Mouse (Mus musculus): ENCODE data around the gene Ddx21. TPM values are rescaled to one million over a fixed set of nuclear protein-coding genes. Genes with fewer than 3 reads are reported as not detected.
"Not testable (repeated sequence)": the region's sequence is repeated elsewhere in the genome, so short reads cannot be mapped to it uniquely, and the experiment has no call there.

Gene Ddx21
- polyA plus RNA-seq, 1 experiment from 2014 or later, result 8.2 TPM

DNA sequence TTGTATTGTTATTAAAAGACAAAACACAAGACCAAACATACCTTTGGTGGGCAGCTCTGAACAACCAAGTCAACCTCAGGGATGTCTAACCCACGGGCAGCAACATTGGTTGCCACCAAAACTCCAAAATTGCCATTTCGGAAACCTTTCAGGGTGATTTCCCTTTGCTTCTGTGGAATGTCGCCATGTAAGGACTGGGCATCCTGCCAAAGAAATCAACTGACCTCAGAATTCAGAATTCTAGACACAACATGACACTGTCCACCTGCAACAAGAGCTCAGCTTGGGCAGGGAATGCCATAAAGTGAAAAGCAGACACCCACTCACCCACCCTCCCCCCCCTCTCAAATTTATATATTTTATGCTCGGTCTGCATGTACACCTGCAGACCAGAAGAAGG lies 13.5 kb downstream of the Ddx21 start:
- Histone ChIP-seq H3K27ac (ENCODE audit: low read length) (no peak overlapping the region), H3K4me2 (replicated peaks; ENCODE audit: low read depth, low read length) (no peak overlapping the region), H3K27me3 (replicated peaks; ENCODE audit: insufficient read depth, low read length) (no peaks in the 10 kb centered on the region), H3K9ac (replicated peaks; ENCODE audit: low read depth) (no peak overlapping the region), H3K9me3 (ENCODE audit: low read length) (no peaks in the 10 kb centered on the region), H3K4me3 (ENCODE audit: low read depth, low read length) (no peak overlapping the region), H3K4me1 (ENCODE audit: insufficient read depth, low read depth, low read length) (no peaks in the 10 kb centered on the region), H3K36me3 (ENCODE audit: insufficient read depth, low read length) (peaks cover 36% of the 10 kb centered on the region)
- ATAC-seq, result no peak
- no peak for DNase-seq (ENCODE audit: low spot score)
- WGBS, result 64% methylated on average over 4 of the region's 4 CpGs
- TF ChIP-seq CTCF (IDR thresholded peaks at IDR 0.05), result no peak
- TF ChIP-seq EP300 (IDR thresholded peaks at IDR 0.05), result no peak

DNA sequence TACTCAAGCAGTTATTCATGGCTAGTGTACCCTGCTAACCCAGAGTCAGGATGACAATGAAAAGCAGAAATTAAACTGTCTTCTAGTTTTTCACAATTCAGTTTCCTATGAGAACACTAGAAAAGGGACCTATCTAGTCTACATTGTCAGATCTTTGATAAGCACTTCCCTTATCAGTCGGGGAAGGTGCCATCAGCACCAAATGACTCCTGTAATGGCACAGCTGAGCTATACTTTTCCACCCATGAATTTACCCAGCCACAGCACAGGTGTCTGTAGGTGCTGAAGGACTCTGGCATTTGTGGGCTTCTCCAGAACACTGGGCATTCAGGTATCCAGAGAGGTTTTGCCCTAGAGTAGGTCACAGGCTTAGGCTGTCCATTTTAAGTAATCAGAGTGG lies 18.8 kb downstream of the Ddx21 start:
- DNase-seq (ENCODE audit: low spot score) (no peak), ATAC-seq (no peak)
- no peak for TF ChIP-seq CTCF (IDR thresholded peaks at IDR 0.05)
- no peak for TF ChIP-seq EP300 (IDR thresholded peaks at IDR 0.05)
- Histone ChIP-seq H3K4me3 (ENCODE audit: low read depth, low read length) (no peak overlapping the region), H3K36me3 (ENCODE audit: insufficient read depth, low read length) (peaks cover 45% of the 10 kb centered on the region), H3K9me3 (ENCODE audit: low read length) (no peaks in the 10 kb centered on the region), H3K4me1 (ENCODE audit: insufficient read depth, low read depth, low read length) (no peaks in the 10 kb centered on the region; the same call in 1 of the 2 replicates), H3K9ac (replicated peaks; ENCODE audit: low read depth) (no peak overlapping the region), H3K27me3 (replicated peaks; ENCODE audit: insufficient read depth, low read length) (no peaks in the 10 kb centered on the region), H3K4me2 (replicated peaks; ENCODE audit: low read depth, low read length) (no peak overlapping the region), H3K27ac (ENCODE audit: low read length) (no peak overlapping the region)
- 76% methylated on average over 1 of the region's 1 CpGs for WGBS

DNA sequence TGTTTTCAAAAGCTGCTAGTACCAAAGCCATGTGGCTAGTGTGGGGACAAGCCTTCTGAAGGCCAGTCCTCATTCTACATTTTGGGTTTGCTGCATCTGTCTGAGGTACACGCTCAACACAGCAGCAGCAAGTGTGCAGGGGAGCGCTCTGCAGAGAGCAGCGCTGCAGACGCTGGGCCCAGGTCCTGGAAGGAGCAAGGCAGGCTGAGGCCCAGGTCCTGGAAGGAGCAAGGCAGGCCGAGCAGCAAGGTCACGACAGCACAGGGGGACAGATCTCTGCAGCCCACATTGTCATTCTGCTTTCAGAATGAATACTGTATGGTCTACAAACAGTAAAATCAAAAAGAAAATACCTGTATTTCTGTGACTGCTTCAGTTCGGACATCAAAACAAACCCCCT lies 19.4 kb downstream of the Ddx21 start:
- Histone ChIP-seq H3K4me1 (ENCODE audit: insufficient read depth, low read depth, low read length) (peaks cover under 1% of the 10 kb centered on the region; the same call in 1 of the 2 replicates), H3K9me3 (ENCODE audit: low read length) (no peaks in the 10 kb centered on the region), H3K4me2 (replicated peaks; ENCODE audit: low read depth, low read length) (no peak overlapping the region), H3K9ac (replicated peaks; ENCODE audit: low read depth) (no peak overlapping the region), H3K36me3 (ENCODE audit: insufficient read depth, low read length) (peaks cover 41% of the 10 kb centered on the region), H3K27me3 (replicated peaks; ENCODE audit: insufficient read depth, low read length) (no peaks in the 10 kb centered on the region), H3K4me3 (ENCODE audit: low read depth, low read length) (no peak overlapping the region), H3K27ac (ENCODE audit: low read length) (no peak overlapping the region)
- DNase-seq (ENCODE audit: low spot score) (no peak), ATAC-seq (no peak)
- 77% methylated on average over 7 of the region's 7 CpGs for WGBS
- TF ChIP-seq CTCF (IDR thresholded peaks at IDR 0.05) (no peak), EP300 (IDR thresholded peaks at IDR 0.05) (no peak)

DNA sequence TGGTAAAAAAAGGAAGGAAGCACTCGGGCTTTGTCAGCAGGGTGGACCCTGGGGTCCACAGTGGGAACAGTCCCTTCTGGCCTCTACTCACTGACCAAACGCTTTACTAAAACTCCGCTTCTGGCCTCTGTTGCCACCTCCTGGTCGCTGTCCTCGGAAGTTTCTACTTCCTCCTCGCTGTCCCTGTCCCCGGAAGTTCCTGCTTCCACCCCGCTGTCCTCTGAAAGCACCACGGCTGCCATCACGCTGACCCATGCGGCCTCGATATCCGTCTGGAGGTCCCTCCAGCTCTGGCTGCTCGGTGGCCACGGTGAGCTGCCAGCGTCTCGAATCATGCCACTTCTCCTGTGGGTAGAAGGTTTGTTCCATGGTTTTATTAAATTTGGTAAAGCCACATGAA lies 19.8 kb downstream of the Ddx21 start:
- DNase-seq (ENCODE audit: low spot score) (no peak), ATAC-seq (no peak)
- Histone ChIP-seq H3K9ac (replicated peaks; ENCODE audit: low read depth) (no peak overlapping the region), H3K27ac (ENCODE audit: low read length) (no peak overlapping the region), H3K27me3 (replicated peaks; ENCODE audit: insufficient read depth, low read length) (no peaks in the 10 kb centered on the region), H3K9me3 (ENCODE audit: low read length) (no peaks in the 10 kb centered on the region), H3K36me3 (ENCODE audit: insufficient read depth, low read length) (peaks cover 37% of the 10 kb centered on the region), H3K4me2 (replicated peaks; ENCODE audit: low read depth, low read length) (no peak overlapping the region), H3K4me1 (ENCODE audit: insufficient read depth, low read depth, low read length) (peaks cover 5% of the 10 kb centered on the region; the same call in 1 of the 2 replicates), H3K4me3 (ENCODE audit: low read depth, low read length) (no peak overlapping the region)
- no peak for TF ChIP-seq EP300 (IDR thresholded peaks at IDR 0.05)
- no peak for TF ChIP-seq CTCF (IDR thresholded peaks at IDR 0.05)
- WGBS, result 82% methylated on average over 17 of the region's 17 CpGs

DNA sequence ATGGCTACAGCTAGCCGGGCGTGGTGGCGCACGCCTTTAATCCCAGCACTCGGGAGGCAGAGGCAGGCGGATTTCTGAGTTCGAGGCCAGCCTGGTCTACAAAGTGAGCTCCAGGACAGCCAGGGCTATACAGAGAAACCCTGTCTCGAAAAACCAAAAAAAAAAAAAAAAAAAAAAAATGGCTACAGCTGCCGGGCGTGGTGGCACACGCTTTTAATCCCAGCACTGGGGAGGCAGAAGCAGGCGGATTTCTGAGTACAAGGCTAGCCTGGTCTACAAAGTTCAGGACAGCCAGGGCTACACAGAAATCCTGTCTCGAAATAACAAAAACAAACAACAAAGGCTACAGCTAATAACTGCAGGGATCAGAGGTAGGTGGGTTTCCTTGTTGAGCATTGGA lies 23.0 kb downstream of the Ddx21 start:
- not testable (repeated sequence) for H3K9me3 ChIP-seq (ENCODE audit: low read length); H3K9ac ChIP-seq (replicated peaks; ENCODE audit: low read depth); ATAC-seq; H3K4me3 ChIP-seq (ENCODE audit: low read depth, low read length); DNase-seq (ENCODE audit: low spot score); H3K27me3 ChIP-seq (replicated peaks; ENCODE audit: insufficient read depth, low read length); H3K27ac ChIP-seq (ENCODE audit: low read length); H3K4me1 ChIP-seq (ENCODE audit: insufficient read depth, low read depth, low read length); H3K4me2 ChIP-seq (replicated peaks; ENCODE audit: low read depth, low read length)
- 90% methylated on average over 11 of the region's 13 CpGs for WGBS
- H3K36me3 ChIP-seq (ENCODE audit: insufficient read depth, low read length), result peaks cover 26% of the 10 kb centered on the region

DNA sequence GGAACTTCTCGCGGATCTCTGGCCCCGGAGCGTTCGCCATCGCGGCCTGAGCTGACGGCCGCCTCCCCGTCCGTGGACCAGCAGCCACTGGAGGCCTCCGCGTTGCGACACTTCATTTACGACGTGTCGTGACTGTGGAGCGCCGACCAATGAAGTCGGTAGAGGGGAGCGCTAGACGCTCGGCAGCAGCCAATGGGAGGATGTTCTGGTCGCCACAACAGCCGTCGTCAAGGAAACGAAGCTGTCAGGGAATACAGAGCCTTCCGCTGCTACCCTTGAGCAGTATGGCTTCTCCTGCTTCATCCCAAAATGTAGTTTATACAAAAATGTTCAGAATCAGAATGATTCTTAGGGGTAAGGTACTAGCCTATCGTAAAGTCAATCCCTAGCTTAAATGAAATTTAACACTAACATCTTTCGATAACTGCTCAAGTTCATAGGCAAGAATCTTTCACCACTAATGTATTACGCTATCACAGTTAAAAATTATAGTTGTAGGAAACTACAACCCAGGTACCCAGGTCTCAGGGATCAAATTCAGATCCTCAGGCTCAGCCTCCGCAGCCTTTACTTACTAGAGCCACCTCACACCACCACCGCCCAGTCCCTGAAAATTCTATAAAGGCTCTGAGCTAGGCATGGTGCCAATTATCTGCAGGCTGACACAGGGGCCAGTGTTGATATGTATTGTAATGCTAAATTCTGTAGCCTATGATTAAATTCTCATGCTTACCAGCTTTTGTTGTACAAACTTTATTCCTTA lies 23.6 kb downstream of the Ddx21 start, which contains the start of gene Kif1bp:
Gene Kif1bp, minus strand, starts transcription at position 120 of the 763 bp plus-strand sequence.
- Histone ChIP-seq H3K9ac (replicated peaks; ENCODE audit: low read depth) (peak within 1 kb of the TSS; percentile 56), H3K4me2 (replicated peaks; ENCODE audit: low read depth, low read length) (peak within 1 kb of the TSS; percentile 87), H3K9me3 (ENCODE audit: low read length) (no peaks in the 10 kb centered on the region), H3K27ac (ENCODE audit: low read length) (peak within 1 kb of the TSS; percentile 62; the same call in 1 of the 2 replicates), H3K27me3 (replicated peaks; ENCODE audit: insufficient read depth, low read length) (no peaks in the 10 kb centered on the region), H3K4me3 (ENCODE audit: low read depth, low read length) (peak within 1 kb of the TSS; percentile 87), H3K4me1 (ENCODE audit: insufficient read depth, low read depth, low read length) (peaks cover 10% of the 10 kb centered on the region; the same call in 1 of the 2 replicates), H3K36me3 (ENCODE audit: insufficient read depth, low read length) (peaks cover 23% of the 10 kb centered on the region)
- peak; percentile 100 for ATAC-seq
- no peak for TF ChIP-seq CTCF (IDR thresholded peaks at IDR 0.05)
- no peak for TF ChIP-seq EP300 (IDR thresholded peaks at IDR 0.05)
- WGBS, result 4% methylated on average over 32 of the region's 33 CpGs
- DNase-seq (ENCODE audit: low spot score), result peak; percentile 99
